Mouse (Mus musculus): ENCODE data around the gene Dars2. TPM values are rescaled to one million over a fixed set of nuclear protein-coding genes. Genes with fewer than 3 reads are reported as not detected.

Dars2 gene
- total and polyA plus RNA-seq, 3 experiments: 11.5 to 27.4 (median 26.5) TPM

Other genes starting within 250 kb of the Dars2 start
- gene Rc3h1, start 164.2 kb downstream of the Dars2 start, total RNA-seq (2021): 10 to 100 TPM; 32.7 to 54.3 TPM
- 9.6 and 12.6 TPM in 2 replicates for gene Rc3h1, start 164.2 kb downstream of the Dars2 start, polyA plus RNA-seq (2012; rRNA removed)
- gene Serpinc1, start 92.1 kb downstream of the Dars2 start, total RNA-seq (2021): 1 to 10 TPM in 1 of 2 experiments, under 1 TPM in 1; 0.62 to 9.3 TPM
- gene Serpinc1, start 92.1 kb downstream of the Dars2 start, polyA plus RNA-seq (2012; rRNA removed): 0.42 and 5.0 TPM in 2 replicates
- gene Zbtb37, start 35.8 kb downstream of the Dars2 start, total RNA-seq (2021): 10 to 100 TPM; 13.1 to 16.0 TPM
- gene Zbtb37, start 35.8 kb downstream of the Dars2 start, polyA plus RNA-seq (2012; rRNA removed): 0.45 and 0.57 TPM in 2 replicates
- 1 to 10 TPM; 1.8 to 2.5 TPM for gene Cenpl, start 55 bp upstream of the Dars2 start, total RNA-seq (2021)
- gene Cenpl, start 55 bp upstream of the Dars2 start, polyA plus RNA-seq (2012; rRNA removed): 0.19 and 0.35 TPM in 2 replicates
- 10 to 100 TPM; 14.1 to 17.2 TPM for gene Klhl20, start 60.9 kb upstream of the Dars2 start, total RNA-seq (2021)
- 2.9 and 4.4 TPM in 2 replicates for gene Klhl20, start 60.9 kb upstream of the Dars2 start, polyA plus RNA-seq (2012; rRNA removed)
- gene Ankrd45, start 72.0 kb upstream of the Dars2 start, total RNA-seq (2021): 1 to 10 TPM; 4.4 to 8.3 TPM
- 0.37 and 0.58 TPM in 2 replicates for gene Ankrd45, start 72.0 kb upstream of the Dars2 start, polyA plus RNA-seq (2012; rRNA removed)
- not detected for gene Tex50, start 88.7 kb upstream of the Dars2 start, total RNA-seq (2021)
- not detected in 2 replicates for gene Tex50, start 88.7 kb upstream of the Dars2 start, polyA plus RNA-seq (2012; rRNA removed)
- gene Prdx6, start 180.6 kb upstream of the Dars2 start, total RNA-seq (2021): 100 to 1,000 TPM; 283 to 597 TPM
- gene Prdx6, start 180.6 kb upstream of the Dars2 start, polyA plus RNA-seq (2012; rRNA removed): 103 and 130 TPM in 2 replicates

Data from adrenal gland, adult 2 months (tissue).